Mouse (Mus musculus): ENCODE measurements around the gene Sec14l1. TPM values are rescaled to one million over a fixed set of nuclear protein-coding genes. Genes with fewer than 3 reads are reported as not detected.

Sec14l1 gene
- polyA plus RNA-seq, 1 experiment from 2014 or later, result 76.9 TPM

Small RNAs within 50 kb of the gene (microRNA-seq; reads per million reads assigned to microRNA genes)
- gene Gm24323 (not detected), gene Mir6516 (1.9 reads per million)

Other genes with a start within 250 kb of the Sec14l1 start
- 30.0 and 33.0 TPM in 2 replicates for gene Mgat5b, start 196.3 kb upstream of the Sec14l1 start, polyA plus RNA-seq (2015; fragmentation: Nextera tagmentation; extraction: Ambion mirVana)
- 120 and 128 TPM in 2 replicates for gene Sept9, start 84.5 kb downstream of the Sec14l1 start, polyA plus RNA-seq (2015; fragmentation: Nextera tagmentation; extraction: Ambion mirVana)

Data from forebrain, embryonic 16.5 days (tissue).